Mouse (Mus musculus) bone marrow macrophage, adult 2 months (primary cell): ENCODE measurements around the gene Rsph10b.

Experiments used
- CTCF ChIP-seq: IDR thresholded peaks from 2 replicates; pipeline ENCODE4 v1.5.1; 2012; ENCODE audit warnings: low read depth, mild to moderate bottlenecking, low read length, moderate library complexity
- POLR2A ChIP-seq: IDR thresholded peaks from 2 replicates; pipeline ENCODE4 v1.6.1; 2012; ENCODE audit warnings: mild to moderate bottlenecking, low read depth, low read length, borderline replicate concordance

- TF ChIP-seq CTCF (no peak), POLR2A (peak; percentile 72; the same call in 1 of the 2 replicates)
Observed at GRCm38 (mm10) chr5:143909417-143910400, 23.1 kb upstream of the Rsph10b start, which contains the start of the genes Aimp2 and Pms2.
